Mouse (Mus musculus): ENCODE data around the gene Zc3h7b. TPM values are rescaled to one million over a fixed set of nuclear protein-coding genes. Genes with fewer than 3 reads are reported as not detected.

Zc3h7b gene
- polyA plus RNA-seq, 1 experiment from 2014 or later, result 42.0 TPM

DNA sequence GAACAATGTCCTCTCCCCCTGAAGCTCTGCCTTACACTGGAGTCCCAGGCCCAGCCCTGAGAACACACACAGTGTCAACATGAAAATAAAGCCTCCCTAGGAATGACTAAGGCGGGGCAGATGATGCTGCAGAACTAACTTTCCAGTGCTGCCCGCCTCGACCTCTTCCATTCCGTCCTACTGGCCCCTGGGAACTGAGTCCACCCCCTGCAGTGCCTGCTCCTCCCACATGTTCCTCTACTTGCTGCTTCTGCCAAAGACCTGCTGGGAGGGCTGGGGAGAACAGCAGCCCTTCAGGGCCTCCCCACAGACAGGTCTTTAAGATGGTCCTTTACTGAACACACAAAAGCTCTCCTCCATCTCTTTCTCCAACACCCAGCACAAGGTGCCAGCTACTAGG lies 34.1 kb upstream of the Zc3h7b start:
- no peak overlapping the region for H3K4me2 ChIP-seq
- no peaks in the 10 kb centered on the region for H3K9me3 ChIP-seq
- H3K4me1 ChIP-seq (replicated peaks), result no peaks in the 10 kb centered on the region
- H3K36me3 ChIP-seq, result peaks cover 89% of the 10 kb centered on the region
- no peak overlapping the region for H3K9ac ChIP-seq (replicated peaks)
- no peak overlapping the region for H3K27ac ChIP-seq
- WGBS, result 85% methylated on average over 4 of the region's 4 CpGs
- no peak for ATAC-seq (ENCODE audit: insufficient number of reproducible peaks, insufficient read depth, low FRiP score, low TSS enrichment, low read depth)
- H3K27me3 ChIP-seq, result no peaks in the 10 kb centered on the region
- no peak overlapping the region for H3K4me3 ChIP-seq (replicated peaks)

DNA sequence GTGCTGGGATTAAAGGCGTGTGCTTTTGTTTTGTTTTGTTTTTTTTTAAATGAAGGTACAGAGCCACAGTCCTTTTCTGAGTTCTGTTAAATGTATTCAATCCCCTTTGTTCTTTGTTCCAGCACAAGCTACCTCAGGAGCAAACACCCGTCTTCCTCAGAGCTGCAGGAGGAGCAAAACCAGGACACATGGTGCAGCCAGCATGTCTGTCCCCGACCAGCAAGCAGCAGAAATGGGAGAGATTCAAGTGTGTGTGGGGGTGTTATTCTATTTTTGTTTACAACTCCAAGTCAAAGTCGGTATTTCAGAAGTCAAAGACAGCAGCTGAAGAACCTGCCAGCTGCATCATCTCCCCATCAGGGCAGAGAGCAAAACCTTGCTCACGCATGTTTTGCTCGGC lies 31.1 kb upstream of the Zc3h7b start:
- H3K27ac ChIP-seq, result no peak overlapping the region
- no peaks in the 10 kb centered on the region for H3K4me1 ChIP-seq (replicated peaks)
- ATAC-seq (ENCODE audit: insufficient number of reproducible peaks, insufficient read depth, low FRiP score, low TSS enrichment, low read depth), result no peak
- no peaks in the 10 kb centered on the region for H3K9me3 ChIP-seq
- no peak overlapping the region for H3K4me3 ChIP-seq (replicated peaks)
- no peak overlapping the region for H3K9ac ChIP-seq (replicated peaks)
- H3K27me3 ChIP-seq, result no peaks in the 10 kb centered on the region
- WGBS, result 86% methylated on average over 6 of the region's 6 CpGs
- H3K36me3 ChIP-seq, result peaks cover 93% of the 10 kb centered on the region
- H3K4me2 ChIP-seq, result no peak overlapping the region

DNA sequence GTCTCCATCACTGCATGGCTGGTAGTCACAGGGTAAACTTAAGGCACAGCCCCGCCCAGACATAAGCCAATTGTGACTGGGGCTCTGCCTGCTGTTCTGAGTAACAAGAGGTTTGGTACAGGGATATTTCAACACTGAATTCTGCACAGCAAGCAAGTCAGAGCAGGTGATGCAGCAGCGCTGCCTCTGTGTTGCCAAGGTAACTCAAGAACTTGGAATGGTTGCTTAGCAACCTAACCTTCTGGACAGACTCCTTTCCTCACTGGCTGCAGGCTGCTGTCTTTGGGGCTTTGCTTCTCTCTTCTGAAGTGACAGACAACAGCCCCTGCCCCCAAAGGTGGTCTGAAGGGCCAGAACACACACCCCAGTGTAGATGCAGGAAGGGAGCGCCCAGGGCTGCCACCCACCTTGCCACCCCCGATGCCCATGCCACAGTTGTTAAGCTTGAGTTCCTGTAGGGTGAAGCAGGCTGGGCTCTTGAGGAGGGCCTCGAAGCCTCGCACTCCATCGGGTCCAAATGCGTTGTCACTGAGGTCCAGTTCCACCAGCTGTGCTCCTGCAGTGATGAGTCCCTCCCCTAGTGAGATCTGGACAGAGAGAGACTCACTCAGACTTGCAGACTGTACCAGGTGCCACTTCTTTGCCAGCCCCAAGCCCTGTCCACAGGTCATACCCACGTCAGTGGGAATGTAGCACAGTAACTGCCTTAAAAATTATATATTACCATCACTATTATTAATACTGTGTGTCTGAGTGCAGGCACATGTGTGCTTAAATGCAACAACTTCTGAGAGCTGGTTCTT lies 26.3 kb upstream of the Zc3h7b start:
- peaks cover 95% of the 10 kb centered on the region for H3K36me3 ChIP-seq
- ATAC-seq (ENCODE audit: insufficient number of reproducible peaks, insufficient read depth, low FRiP score, low TSS enrichment, low read depth), result no peak
- 92% methylated on average over 9 of the region's 9 CpGs for WGBS
- H3K27me3 ChIP-seq, result no peaks in the 10 kb centered on the region
- H3K4me1 ChIP-seq (replicated peaks), result no peaks in the 10 kb centered on the region
- no peak overlapping the region for H3K4me2 ChIP-seq
- no peaks in the 10 kb centered on the region for H3K9me3 ChIP-seq
- no peak overlapping the region for H3K9ac ChIP-seq (replicated peaks)
- no peak overlapping the region for H3K4me3 ChIP-seq (replicated peaks)
- H3K27ac ChIP-seq, result no peak overlapping the region

DNA sequence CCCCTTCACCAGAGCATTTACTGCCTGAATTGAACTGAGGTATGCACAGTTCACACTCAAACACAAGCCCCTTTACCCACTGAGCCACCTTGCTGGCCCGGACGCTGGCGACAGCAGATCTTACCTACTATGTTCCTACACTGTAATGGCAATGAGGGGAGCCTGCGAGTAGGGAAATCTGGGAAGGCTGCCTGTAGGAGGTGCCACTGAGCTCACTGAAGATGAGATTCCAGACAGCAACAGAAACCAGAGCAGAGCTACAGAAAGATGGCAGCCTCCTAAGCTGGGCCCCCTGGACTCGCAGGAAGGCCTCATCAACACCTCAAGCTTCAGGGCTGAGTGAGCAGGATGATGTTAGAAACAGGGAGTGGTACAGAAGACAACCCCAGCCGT lies 25.7 kb upstream of the Zc3h7b start:
- Histone ChIP-seq H3K4me2 (no peak overlapping the region), H3K36me3 (peaks cover 95% of the 10 kb centered on the region), H3K9me3 (no peaks in the 10 kb centered on the region), H3K4me3 (replicated peaks) (no peak overlapping the region), H3K27me3 (no peaks in the 10 kb centered on the region), H3K4me1 (replicated peaks) (no peaks in the 10 kb centered on the region), H3K27ac (no peak overlapping the region), H3K9ac (replicated peaks) (no peak overlapping the region)
- WGBS, result 92% methylated on average over 6 of the region's 6 CpGs
- ATAC-seq (ENCODE audit: insufficient number of reproducible peaks, insufficient read depth, low FRiP score, low TSS enrichment, low read depth), result no peak

DNA sequence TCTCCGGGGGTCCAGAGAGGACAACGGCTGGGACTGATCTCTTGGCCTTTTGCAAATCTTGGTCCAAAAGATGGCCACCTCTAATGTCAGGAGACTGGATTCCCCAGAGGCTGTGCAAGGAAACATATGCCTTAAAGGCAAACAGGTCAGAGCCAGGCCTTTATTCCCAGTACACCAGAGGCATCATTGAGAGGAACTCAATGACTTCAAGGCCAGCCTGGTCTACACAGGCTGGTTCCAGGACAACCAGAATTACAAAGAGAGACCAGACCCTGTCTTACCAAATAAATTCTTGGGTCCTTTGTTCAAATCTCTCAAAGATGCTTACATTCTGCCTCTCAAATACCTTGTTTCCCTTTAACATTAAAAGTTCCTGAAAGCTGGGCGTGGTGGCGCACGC lies 22.5 kb upstream of the Zc3h7b start:
- Histone ChIP-seq H3K4me3 (replicated peaks) (no peak overlapping the region), H3K9ac (replicated peaks) (no peak overlapping the region), H3K27me3 (no peaks in the 10 kb centered on the region), H3K9me3 (no peaks in the 10 kb centered on the region), H3K4me1 (replicated peaks) (no peaks in the 10 kb centered on the region), H3K4me2 (no peak overlapping the region), H3K27ac (no peak overlapping the region), H3K36me3 (peaks cover 91% of the 10 kb centered on the region)
- ATAC-seq (ENCODE audit: insufficient number of reproducible peaks, insufficient read depth, low FRiP score, low TSS enrichment, low read depth), result no peak
- 96% methylated on average over 5 of the region's 5 CpGs for WGBS

DNA sequence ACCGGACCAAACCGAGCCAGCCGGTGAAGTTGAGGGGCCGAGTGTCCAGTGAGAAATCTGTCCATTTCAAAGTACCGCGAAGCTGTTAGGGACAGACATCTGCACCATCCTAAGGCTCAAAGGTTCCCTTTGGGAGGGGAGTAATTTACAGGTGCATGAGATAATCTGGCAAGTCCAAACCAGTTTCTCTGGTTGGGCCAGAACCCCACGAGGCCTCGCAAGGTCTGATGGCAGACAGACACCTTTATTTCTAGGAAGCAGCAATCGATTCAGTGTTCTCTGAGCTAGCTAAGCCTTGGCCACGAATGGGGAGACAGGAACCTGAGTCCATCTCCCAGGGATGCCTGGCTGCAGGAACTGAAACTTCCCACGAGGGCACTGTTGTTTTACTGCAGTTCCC lies 21.2 kb upstream of the Zc3h7b start:
- no peak overlapping the region for H3K9ac ChIP-seq (replicated peaks)
- no peak overlapping the region for H3K4me3 ChIP-seq (replicated peaks)
- ATAC-seq (ENCODE audit: insufficient number of reproducible peaks, insufficient read depth, low FRiP score, low TSS enrichment, low read depth), result no peak
- H3K9me3 ChIP-seq, result no peaks in the 10 kb centered on the region
- 89% methylated on average over 11 of the region's 11 CpGs for WGBS
- H3K4me1 ChIP-seq (replicated peaks), result peaks cover 12% of the 10 kb centered on the region
- no peaks in the 10 kb centered on the region for H3K27me3 ChIP-seq
- H3K27ac ChIP-seq, result no peak overlapping the region
- H3K36me3 ChIP-seq, result peaks cover 78% of the 10 kb centered on the region
- H3K4me2 ChIP-seq, result no peak overlapping the region

DNA sequence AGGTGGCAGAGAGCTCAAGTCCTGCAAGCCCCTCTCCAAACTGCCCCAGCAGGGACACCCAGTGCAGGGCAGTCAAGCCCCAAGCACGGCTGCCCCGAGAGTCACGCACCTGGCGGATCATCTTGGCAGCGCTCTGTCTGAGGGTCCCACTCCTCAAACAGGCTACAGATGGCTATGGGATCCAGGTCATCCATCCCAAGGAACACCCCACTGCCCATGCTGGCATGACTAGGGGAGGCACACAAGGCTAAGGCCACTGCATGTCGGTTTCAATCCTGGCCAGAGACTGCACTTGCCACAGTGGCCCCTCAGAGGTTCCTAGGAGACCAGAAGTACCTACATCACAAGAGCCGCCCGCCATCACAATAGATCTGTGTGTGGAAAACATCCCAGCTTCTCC lies 18.9 kb upstream of the Zc3h7b start:
- Histone ChIP-seq H3K9ac (replicated peaks) (no peak overlapping the region), H3K4me1 (replicated peaks) (peaks cover 16% of the 10 kb centered on the region), H3K36me3 (peaks cover 55% of the 10 kb centered on the region), H3K4me3 (replicated peaks) (no peak overlapping the region), H3K9me3 (no peaks in the 10 kb centered on the region), H3K27ac (no peak overlapping the region), H3K27me3 (no peaks in the 10 kb centered on the region), H3K4me2 (no peak overlapping the region)
- WGBS, result 91% methylated on average over 8 of the region's 8 CpGs
- no peak for ATAC-seq (ENCODE audit: insufficient number of reproducible peaks, insufficient read depth, low FRiP score, low TSS enrichment, low read depth)

DNA sequence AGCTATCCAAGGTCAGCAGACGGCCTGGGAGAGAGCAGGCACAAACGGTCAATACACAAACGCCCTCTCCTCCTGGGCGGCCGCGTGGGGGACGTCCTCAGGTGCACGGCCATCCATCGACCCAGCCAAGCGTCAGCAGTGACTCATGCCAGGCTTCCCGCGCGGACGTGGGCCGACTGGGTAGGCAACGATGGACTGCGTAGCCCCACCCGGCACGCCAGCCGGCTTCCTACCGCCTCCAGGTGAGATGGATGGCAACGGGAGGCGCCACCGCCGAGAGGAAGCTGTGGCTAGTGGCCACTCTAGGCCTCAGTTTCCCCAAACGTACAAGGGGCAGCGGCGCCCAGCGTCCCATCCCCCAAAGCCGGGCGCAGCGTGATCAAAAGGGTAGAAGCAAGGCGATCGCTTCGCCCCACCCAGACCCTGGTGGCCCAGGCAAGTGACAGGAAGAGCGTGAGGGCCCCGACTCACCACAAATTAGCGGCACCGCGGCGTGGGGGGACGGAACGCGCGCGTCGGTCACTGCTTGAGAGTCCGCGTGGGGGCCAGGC lies 15.5 kb upstream of the Zc3h7b start:
- under 1% methylated on average over 49 of the region's 49 CpGs for WGBS
- ATAC-seq (ENCODE audit: insufficient number of reproducible peaks, insufficient read depth, low FRiP score, low TSS enrichment, low read depth), result no peak; the same call in 1 of the 2 replicates
- Histone ChIP-seq H3K36me3 (peaks cover 21% of the 10 kb centered on the region), H3K9ac (replicated peaks) (peak overlapping the region; percentile 89), H3K4me3 (replicated peaks) (peak overlapping the region; percentile 93), H3K4me2 (peak overlapping the region; percentile 94), H3K4me1 (replicated peaks) (peaks cover 16% of the 10 kb centered on the region), H3K27me3 (no peaks in the 10 kb centered on the region), H3K9me3 (no peaks in the 10 kb centered on the region), H3K27ac (peak overlapping the region; percentile 64)

DNA sequence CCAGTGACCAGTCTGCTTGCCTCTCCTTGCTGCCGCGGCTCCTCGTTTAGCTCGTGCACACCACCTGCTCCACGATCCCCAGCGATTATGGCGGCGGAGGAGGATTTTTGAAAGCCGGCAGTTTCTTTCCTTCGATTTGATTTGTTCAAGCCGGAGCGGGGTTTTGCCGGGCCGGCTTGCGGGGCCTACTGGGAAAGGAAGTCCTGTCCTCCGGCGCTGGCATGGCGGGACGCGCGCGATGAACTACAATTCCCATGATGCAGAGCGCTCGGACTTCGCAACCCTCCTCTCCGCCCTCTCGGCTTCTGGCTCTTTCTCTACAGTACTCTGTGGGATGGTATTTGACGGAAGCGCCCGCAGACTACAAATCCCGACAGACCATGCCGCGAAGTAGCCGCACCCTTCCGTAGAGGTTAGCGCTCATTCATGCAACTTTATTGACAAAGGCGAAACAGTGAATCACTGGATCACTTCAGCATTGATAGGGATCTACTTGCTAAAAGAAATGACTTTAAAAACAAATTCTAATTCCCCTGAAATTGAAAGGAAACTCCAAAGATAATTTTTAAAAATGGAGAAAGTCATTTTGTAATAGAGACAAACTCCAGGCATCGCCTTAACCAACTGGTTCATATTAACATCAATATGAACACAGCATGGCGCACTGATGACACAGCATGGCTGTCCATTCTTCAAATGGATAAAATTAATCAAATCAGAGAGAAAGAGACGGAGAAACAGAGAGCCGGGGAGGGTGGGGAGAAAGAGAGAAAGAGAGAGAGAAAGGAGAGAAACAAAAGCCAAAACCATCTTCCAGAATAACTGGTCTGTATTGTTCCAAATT lies 14.8 kb upstream of the Zc3h7b start:
- peak overlapping the region; percentile 94 for H3K4me2 ChIP-seq
- WGBS, result 5% methylated on average over 41 of the region's 41 CpGs
- H3K9me3 ChIP-seq, result no peaks in the 10 kb centered on the region
- peaks cover 16% of the 10 kb centered on the region for H3K4me1 ChIP-seq (replicated peaks)
- ATAC-seq (ENCODE audit: insufficient number of reproducible peaks, insufficient read depth, low FRiP score, low TSS enrichment, low read depth), result peak; percentile 99
- H3K4me3 ChIP-seq (replicated peaks), result peak overlapping the region; percentile 93
- H3K36me3 ChIP-seq, result peaks cover 14% of the 10 kb centered on the region; the same call in 1 of the 2 replicates
- H3K27ac ChIP-seq, result peak overlapping the region; percentile 64
- peak overlapping the region; percentile 89 for H3K9ac ChIP-seq (replicated peaks)
- no peaks in the 10 kb centered on the region for H3K27me3 ChIP-seq

DNA sequence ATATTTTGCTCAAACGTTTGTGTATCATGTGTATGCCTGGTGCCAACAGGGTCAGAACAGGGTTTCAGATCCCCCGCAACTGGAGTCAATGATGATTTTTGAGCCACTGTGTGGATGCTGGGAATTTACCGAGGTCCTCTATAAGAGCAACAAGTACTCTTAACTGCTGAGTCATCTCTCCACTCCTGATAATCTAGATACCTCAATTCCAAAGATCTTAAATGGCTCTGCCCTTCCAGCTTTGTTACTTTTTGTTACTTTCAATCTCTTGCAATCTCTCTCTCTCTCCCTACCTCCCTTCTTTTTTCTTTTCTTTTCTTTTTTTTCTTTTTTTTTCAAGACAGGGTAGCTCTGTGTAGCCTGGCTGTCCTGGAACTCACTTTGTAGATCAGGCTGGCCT lies 9.8 kb upstream of the Zc3h7b start:
- WGBS, result 61% methylated on average over 3 of the region's 3 CpGs
- ATAC-seq (ENCODE audit: insufficient number of reproducible peaks, insufficient read depth, low FRiP score, low TSS enrichment, low read depth), result no peak
- H3K9ac ChIP-seq (replicated peaks), result no peak overlapping the region
- H3K4me2 ChIP-seq, result no peak overlapping the region
- H3K36me3 ChIP-seq, result no peaks in the 10 kb centered on the region
- no peaks in the 10 kb centered on the region for H3K4me1 ChIP-seq (replicated peaks)
- H3K27ac ChIP-seq, result no peak overlapping the region
- no peak overlapping the region for H3K4me3 ChIP-seq (replicated peaks)
- H3K27me3 ChIP-seq, result no peaks in the 10 kb centered on the region
- no peaks in the 10 kb centered on the region for H3K9me3 ChIP-seq

DNA sequence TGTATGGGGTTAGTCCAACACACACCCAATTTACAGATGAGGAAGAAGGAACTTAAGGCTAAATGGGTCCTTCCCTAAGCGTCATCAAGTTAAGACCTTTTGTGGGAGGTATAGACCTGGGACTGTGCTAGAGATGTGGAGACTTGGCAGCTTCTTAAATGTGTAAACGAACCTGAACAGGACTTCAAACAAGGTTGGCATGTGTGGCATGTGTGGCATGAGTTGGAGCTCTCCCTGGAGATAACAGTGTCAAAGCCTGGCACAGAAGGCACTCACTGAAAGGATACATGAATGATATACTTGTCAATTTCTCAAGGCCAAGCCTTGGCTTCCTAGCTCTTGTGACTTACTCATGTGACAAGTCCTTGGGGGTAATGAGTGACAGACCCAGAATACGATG lies 5.6 kb upstream of the Zc3h7b start:
- H3K4me1 ChIP-seq (replicated peaks), result peaks cover 3% of the 10 kb centered on the region
- no peak overlapping the region for H3K27ac ChIP-seq
- no peaks in the 10 kb centered on the region for H3K9me3 ChIP-seq
- no peak overlapping the region for H3K9ac ChIP-seq (replicated peaks)
- no peak for ATAC-seq (ENCODE audit: insufficient number of reproducible peaks, insufficient read depth, low FRiP score, low TSS enrichment, low read depth)
- H3K36me3 ChIP-seq, result no peaks in the 10 kb centered on the region
- H3K27me3 ChIP-seq, result no peaks in the 10 kb centered on the region
- no peak overlapping the region for H3K4me2 ChIP-seq
- H3K4me3 ChIP-seq (replicated peaks), result no peak overlapping the region
- 82% methylated on average over 3 of the region's 3 CpGs for WGBS

All from limb, embryonic 12.5 days (tissue).